Mouse (Mus musculus) liver, adult 2 months (tissue): ENCODE results near the gene Gpc6.

Experiments
- CTCF ChIP-seq: fragments of 200-500 bp; IDR thresholded peaks from 2 replicates; pipeline ENCODE4 v1.5.1; 2011; ENCODE audit warnings: low read depth, low read length, control low read depth
- POLR2A ChIP-seq: fragments of 200-500 bp; IDR thresholded peaks from 2 replicates; pipeline ENCODE4 v1.6.1; 2011; ENCODE audit warnings: low read length, control low read depth; ENCODE audit not compliant: insufficient read depth; ENCODE audit errors: extremely low read depth

DNA sequence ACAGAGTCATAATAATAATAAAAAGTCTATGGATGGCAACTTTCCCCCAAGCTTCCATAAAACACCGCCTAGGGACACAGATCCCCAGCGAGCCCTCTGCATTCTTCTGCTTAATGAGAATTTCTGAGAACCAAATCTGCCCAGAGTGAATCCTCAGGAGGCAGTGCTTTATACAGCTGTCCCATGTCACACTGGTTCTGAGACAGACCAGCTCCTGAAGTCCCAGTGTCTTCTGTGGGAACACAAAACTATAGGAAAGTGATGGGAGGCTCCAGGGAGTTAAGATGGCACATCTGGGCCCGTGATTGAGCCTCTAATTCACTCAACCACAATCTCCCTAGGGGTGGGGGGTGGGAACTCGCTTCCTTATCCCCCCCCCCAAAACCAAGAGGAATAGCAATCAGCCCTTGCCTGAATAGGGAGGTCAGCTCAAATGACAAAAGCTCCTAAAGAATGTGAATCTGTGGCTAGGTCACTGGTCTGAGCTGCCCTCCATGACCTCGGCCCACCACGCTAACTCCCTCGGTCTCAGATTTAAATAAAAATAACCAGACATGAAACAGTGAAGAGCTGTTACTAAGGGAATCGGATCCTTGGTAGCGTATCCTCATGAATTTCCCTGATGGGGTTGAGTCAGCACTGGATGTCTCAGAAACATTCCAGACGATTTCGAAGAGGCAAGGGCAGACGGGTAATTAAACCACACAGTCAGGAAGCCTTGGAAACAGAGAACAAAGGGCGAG lies 1005.2 kb downstream of the Gpc6 start:
- TF ChIP-seq CTCF (no peak), POLR2A (no peak)
